Mouse (Mus musculus) mouse trophoblast stem cell (cell line): ENCODE measurements around the gene Asb3.
"Not testable (repeated sequence)": the region's sequence is repeated elsewhere in the genome, so short reads cannot be mapped to it uniquely, and the experiment has no call there.

Experiments used
- in situ Hi-C, 2 experiments: fragments of 300-500 bp; cut with MseI, MboI; formaldehyde crosslinking; loops; 2 replicates in 1 of 2; 3 replicates in 1 of 2; pipeline ENCODE4 v1.15.1; 2025

The Asb3 gene

GRCm38 (mm10) chr11:31001169-31001908, 116.1 kb downstream of the Asb3 start:
- in situ Hi-C loops, result no loop called here

DNA sequence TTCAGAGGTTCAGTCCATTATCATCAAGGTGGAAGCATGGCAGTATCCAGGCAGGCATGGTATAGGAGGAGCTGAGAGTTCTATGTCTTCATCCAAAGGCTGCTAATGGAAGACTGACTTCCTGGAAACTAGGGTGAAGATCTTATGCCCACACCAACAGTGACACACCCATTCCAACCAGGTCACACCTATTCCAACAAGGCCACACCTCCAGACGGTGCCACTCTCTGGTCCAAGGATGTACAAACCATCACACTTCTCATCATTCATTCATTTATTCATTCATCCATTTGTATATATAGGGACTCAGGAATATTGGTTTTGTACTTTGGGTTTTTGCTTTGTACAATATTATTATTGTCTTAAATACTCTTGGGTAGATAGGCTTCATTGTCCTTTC, 124.5 kb downstream of the Asb3 start:
- in situ Hi-C loops, result not testable (repeated sequence)

- in situ Hi-C loops, result not testable (repeated sequence)
Observed at GRCm38 (mm10) chr11:31017466-31017865, 132.2 kb downstream of the Asb3 start.

GRCm38 (mm10) chr11:31034958-31035357, 149.7 kb downstream of the Asb3 start:
- in situ Hi-C loops, result no loop called here

DNA sequence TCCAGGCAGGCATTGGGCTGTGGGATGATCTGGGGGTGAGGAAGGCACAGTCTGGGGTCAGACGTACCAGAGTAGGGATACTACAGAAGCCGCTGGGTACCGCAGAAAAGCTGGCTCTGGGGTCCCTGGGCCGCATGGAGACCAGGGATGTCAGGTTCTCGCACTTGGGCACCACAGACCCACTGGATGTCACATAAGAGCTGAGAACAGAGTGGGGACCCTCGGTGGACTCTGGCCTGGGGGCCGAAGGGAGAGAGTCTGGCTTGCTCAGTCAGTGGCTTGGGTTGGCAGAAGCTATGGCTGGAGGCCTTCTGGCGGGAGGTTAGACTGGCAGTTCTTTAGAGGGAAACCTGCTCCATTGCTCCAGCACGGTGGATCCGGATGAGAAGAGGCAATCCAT, 204.8 kb downstream of the Asb3 start:
- in situ Hi-C loops, result no loop called here

GRCm38 (mm10) chr11:31090478-31090978, 205.3 kb downstream of the Asb3 start:
- in situ Hi-C loops, result no loop called here

- in situ Hi-C loops, result not testable (repeated sequence)
Observed at GRCm38 (mm10) chr11:31099519-31099918, 214.3 kb downstream of the Asb3 start.

GRCm38 (mm10) chr11:31102188-31102587, 217.0 kb downstream of the Asb3 start:
- in situ Hi-C loops, result no loop called here

GRCm38 (mm10) chr11:31105364-31105763, 220.1 kb downstream of the Asb3 start:
- in situ Hi-C loops, result no loop called here

- in situ Hi-C loops, result not testable (repeated sequence)
Observed at GRCm38 (mm10) chr11:31126964-31127363, 241.7 kb downstream of the Asb3 start.

DNA sequence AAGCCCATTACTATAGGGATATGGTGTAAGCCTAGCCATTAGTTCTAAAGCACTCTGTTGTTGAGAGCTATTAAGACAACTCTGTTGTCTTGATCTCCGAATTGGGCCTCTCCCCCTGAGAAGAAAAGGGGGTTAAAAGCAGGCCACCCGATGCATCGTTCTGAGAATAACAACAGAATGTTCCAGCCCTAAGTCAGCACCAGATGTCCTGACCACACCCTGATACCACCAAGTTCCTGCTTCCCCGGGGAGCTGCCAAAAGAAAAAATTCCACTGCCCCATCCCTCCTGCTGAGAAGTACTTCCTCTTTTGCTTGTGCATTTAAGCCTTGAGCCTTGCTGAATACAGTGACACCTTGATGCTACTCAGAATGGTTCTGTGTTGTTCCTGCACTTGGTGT, 248.5 kb downstream of the Asb3 start:
- in situ Hi-C loops, result not testable (repeated sequence)

DNA sequence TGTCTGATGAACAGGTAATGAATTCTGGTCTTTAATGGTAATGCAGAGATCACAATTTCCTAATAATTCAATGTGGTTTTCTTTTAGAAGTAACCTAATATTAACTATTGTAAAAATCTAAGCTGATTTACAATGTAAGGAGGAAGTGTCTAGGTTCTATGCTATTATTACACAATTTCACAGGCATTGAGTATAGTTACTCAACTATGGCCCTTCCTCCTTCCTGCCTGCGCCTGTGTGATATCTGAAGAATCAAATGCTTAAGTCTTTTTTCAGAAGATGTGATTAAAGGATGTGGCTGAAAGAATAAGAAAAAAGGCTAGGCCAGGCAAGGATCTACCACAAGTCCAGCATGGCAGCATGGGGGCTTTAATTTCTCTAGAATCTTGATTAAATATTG, 249.6 kb downstream of the Asb3 start:
- in situ Hi-C loops, result not testable (repeated sequence)

DNA sequence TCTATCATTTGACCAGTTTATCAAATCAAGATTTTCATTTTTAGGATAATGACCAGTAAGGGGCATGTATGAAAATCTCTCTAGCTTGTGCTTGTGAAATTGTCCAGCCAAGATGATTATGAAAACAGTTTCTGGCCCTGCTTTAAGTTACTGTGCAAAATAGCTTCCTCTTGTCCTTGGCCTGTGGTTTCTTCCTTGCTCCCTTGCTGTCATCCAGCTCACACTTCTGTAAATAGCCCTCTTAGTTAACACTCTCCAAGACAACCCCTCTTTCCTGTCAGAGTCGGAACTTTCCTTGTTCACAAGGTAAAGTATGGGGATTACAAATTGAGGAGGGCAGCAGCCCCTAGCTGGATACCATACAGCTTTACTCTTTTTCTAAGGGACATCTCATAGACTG, 253.2 kb downstream of the Asb3 start:
- in situ Hi-C loops, result not testable (repeated sequence)
